Mouse (Mus musculus) frontal cortex, postnatal 14 days (tissue): Measurements from ENCODE around the gene Otos.

Experiments used
- DNase-seq, 2 experiments: peaks; one replicate each; pipeline ENCODE4 v3.0.0; 2022; ENCODE audit warnings: low spot score in 2 of 2

Gene Otos

DNA sequence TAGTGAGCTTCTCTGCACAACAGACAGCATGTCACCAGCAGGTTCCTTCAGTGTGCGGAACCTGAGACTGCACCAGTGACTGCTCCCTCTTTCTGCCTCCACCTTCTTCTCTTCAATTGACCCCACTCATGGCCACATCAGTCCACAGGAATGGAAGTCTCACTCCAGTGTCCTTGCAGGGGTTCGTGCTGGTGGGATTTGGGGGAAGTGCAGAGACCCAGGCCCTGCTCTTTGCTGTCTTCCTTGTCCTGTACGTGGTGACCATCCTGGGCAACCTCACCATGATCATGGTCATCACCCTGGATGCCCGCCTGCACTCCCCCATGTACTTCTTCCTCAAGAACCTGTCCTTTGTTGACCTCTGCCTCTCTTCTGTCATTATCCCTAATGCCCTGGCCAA is 40.9 kb downstream of the Otos start:
- DNase-seq: no peak

DNA sequence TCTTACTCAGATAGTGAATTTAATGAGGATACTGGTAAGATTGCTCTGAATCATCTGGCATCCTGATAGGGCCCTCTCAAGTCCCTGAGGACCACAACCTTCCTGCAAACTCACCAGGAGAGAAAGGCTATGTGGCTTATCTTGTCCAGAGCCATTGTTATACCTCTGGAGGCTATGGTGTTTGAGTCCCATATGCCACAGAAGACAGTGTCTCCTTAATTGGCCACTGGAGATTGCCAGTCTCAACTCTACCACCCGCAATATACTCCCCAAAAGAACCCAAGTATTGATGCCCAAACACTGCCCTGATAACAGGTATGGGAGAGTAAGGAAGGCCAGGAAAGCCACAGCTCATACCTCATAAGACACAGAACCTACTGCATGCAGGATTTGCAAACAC is 43.2 kb downstream of the Otos start, which contains the start of gene Olfr1410:
Gene Olfr1410 (plus strand): TSS at position 301 of the 400 bp plus-strand sequence.
- DNase-seq: no peak

GRCm38 (mm10) chr1:92596019-92596418 is 52.6 kb downstream of the Otos start:
- DNase-seq: no peak
